Mouse (Mus musculus) naive thymus-derived CD4-positive, alpha-beta T cell, adult 2 months (primary cell): Measurements from ENCODE around the gene Arhgap24.

Source experiments
- DNase-seq: peaks from one replicate; pipeline ENCODE4 v3.0.0-alpha.2; 2011; ENCODE audit warnings: low read depth

The Arhgap24 gene

GRCm38 (mm10) chr5:102675326-102675725 is 194.1 kb downstream of the Arhgap24 start:
- no peak for DNase-seq

DNA sequence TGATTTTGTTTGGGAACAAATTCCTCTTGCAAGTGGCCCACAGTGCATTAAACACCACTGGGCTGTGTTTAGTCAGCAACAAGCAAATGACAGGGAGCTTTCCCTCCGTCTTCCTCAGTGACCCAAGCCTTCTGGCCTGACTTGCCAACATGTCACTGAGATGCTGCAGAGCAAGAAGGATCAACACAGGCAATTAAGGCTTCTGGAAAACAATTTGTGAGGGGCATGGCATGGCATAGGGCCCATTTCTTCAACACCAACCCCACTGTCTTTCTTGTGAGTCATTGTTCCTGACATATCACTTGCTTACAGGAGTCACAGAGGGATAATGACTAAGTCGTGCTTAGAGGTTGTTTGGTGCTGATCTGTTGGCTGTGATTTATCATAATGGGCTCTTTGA is 196.0 kb downstream of the Arhgap24 start:
- no peak for DNase-seq

- DNase-seq, result no peak
These were observed 206.5 kb downstream of the Arhgap24 start for GRCm38 (mm10) chr5:102687673-102688072.

GRCm38 (mm10) chr5:102692487-102692886 is 211.3 kb downstream of the Arhgap24 start:
- DNase-seq, result peak; percentile 23

DNA sequence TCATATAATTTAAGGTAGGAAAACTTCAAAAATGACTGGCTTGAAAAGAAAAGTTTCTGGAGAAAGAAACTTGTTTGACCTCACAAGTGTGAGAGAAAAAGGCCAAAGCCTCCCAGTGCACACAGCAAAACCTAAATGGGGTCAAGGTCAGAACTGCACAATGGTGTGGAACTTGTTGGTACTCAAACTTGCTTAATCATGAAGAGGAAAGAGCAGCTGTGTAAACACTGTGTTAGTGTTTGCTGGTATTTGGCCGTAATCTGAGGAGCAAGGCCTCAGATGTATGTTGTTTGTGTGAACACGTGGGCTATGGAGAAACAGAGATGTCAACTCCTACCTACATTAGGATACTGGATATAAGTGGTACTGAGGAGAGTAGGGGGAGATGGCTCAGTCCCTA is 212.0 kb downstream of the Arhgap24 start:
- no peak for DNase-seq

DNA sequence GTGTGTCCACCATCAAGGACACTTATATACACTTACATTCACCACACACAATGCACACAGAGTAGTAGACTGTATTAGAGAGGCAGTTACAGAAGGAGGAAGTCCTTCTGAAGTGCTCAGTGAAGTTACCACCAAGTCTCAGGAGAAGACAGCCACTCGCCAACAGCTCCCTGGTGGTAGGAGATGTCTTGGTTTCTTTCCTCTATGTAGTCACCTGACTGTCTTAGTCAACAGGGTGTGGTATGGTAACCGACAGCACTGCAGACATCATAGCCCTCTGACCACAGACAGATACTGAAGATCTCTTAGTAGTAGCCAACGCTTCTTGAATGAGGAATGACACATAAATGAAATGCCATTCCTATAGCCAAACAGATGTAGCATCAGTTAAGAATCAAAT is 212.7 kb downstream of the Arhgap24 start:
- no peak for DNase-seq

GRCm38 (mm10) chr5:102697784-102698183 is 216.6 kb downstream of the Arhgap24 start:
- DNase-seq, result no peak

- DNase-seq, result no peak
These were observed 217.2 kb downstream of the Arhgap24 start for GRCm38 (mm10) chr5:102698396-102698795.

- no peak for DNase-seq
These were observed 217.7 kb downstream of the Arhgap24 start for GRCm38 (mm10) chr5:102698891-102699290.

GRCm38 (mm10) chr5:102702581-102702980 is 221.4 kb downstream of the Arhgap24 start:
- no peak for DNase-seq

DNA sequence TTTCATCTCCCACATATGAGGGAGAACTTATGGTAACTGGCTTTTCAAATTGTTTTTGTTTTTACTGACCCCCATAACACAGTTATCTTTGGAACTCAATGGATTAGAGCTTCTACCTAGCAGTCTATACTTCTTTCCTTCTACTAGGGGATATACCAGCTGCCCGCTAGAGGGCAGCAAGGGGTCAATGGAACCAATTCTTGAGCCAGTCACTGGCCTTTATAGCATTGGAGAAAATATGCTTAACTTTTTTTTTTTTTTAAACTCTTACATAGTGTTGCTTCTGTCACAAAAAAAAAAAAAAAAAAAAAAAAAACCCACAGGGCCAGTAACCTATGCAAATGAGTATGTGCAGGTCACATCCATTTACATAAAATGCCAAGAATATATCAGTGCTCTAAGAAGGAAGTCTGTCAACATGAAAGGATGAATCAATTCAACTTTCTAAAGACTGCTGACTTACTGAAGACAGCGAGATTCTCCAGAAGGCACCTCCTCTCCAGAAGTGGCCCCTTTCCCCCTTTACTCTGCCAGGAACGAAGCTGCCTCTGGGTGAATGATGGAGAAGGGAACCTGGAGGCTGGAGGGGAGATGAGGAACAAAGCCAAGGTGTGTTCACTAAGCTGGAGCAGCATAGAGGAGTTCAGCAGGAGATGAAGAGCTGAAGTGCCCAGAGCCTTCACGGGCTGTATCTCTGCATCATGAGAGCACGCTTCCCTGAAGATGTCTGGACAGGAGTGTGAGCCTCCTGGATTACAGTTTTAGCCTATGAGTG is 222.3 kb downstream of the Arhgap24 start:
- peak; percentile 32 for DNase-seq

- no peak for DNase-seq
These were observed 224.0 kb downstream of the Arhgap24 start for GRCm38 (mm10) chr5:102705170-102705569.

- DNase-seq, result no peak
These were observed 229.1 kb downstream of the Arhgap24 start for GRCm38 (mm10) chr5:102710336-102710735.

GRCm38 (mm10) chr5:102719368-102719972 is 238.3 kb downstream of the Arhgap24 start:
- DNase-seq, result no peak

- no peak for DNase-seq
These were observed 242.4 kb downstream of the Arhgap24 start for GRCm38 (mm10) chr5:102723558-102723957.

GRCm38 (mm10) chr5:102724813-102725348 is 243.7 kb downstream of the Arhgap24 start:
- no peak for DNase-seq

DNA sequence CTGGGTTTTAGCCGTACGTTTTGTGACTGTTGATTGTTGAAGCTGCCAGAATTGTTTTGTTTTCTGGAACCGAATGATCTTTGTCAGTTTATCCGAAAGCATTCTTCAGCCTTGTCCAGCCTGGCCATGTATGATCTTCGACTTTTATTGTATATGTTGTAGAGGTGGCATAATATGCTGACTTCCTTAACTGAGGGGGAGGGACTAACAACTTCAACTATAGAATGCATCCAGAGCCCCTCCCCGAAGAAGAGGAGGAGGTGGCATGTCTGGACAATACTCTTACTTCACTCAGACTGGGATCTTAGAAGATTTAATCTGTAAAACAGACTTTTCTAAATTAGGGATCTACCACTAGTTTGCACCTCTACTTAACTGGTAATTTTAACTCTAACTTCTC is 244.2 kb downstream of the Arhgap24 start:
- no peak for DNase-seq

- no peak for DNase-seq
These were observed 245.8 kb downstream of the Arhgap24 start for GRCm38 (mm10) chr5:102726985-102727384.

- DNase-seq, result no peak
These were observed 247.3 kb downstream of the Arhgap24 start for GRCm38 (mm10) chr5:102728531-102728930.

DNA sequence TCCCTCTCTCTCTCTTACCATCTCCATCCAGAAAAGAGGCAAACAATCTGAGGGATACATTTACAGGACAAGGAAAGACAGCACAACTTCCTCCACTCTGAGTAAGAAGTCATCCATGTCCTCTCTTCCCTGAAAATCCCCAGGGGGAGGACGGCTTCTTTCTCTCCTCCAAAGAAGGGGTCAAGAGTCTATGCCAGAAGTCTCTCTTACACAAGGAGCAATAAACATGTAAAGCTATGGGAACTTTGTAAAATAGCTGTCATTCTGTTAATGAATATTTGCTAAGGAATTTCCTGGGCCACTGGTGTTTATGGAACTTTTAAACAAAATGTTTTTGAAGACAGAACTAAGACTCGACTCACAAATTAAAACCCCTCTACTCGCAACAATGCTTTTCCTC is 248.3 kb downstream of the Arhgap24 start:
- no peak for DNase-seq

DNA sequence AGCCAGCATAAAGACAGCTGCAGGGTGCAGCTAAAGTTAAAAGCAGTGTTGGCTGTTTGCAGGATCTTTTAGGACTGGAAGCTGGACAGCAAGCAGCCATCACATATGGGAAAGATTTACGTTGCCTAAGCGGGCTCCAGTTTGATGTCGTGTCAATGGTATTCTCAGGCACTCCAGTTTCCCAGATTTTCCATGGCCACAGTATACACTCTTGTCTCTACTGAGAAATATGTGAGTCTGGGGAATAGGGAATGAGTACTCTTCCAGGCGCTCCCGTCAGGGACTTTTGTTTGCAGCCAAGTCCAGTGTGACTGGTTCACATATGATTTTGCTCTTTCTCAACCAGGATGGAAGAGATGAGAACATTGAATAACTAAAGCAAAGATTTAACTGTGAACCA is 254.9 kb downstream of the Arhgap24 start:
- no peak for DNase-seq

DNA sequence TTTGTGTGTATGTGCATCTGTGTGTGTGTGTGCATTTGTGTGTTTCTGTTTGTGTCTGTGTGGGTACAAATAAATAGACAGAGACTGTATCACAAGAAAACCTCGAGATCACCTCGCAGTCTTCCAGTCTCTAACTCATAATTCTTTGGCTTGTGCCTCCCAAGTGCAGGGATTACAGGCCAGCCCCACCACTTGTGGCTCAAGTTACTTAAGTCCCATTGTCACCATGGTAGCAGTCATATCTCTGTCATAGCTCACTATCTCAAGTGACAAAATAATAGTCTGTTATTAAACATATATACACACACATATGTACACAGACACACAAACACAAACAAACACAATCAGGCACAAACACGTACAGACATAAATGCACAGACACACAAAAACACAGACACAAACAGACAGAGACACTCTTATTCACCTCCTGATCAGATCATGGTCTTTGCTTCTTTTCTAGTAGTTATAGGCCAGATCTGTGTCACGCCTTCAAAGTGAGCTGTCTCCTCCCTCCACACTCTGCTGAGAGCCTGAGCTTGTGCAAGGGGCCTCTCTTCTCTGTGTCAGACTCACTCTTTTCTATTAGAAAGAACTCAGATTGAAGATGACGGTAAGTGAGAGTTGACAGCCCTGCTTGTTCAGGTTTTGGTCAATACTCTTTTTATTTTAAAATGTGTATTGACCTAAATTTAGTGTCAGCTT is 261.5 kb downstream of the Arhgap24 start:
- DNase-seq, result no peak

GRCm38 (mm10) chr5:102743436-102743835 is 262.2 kb downstream of the Arhgap24 start:
- DNase-seq, result no peak
